Mouse (Mus musculus) Muller cell, postnatal 12 days (primary cell): ENCODE measurements at regions not wholly inside any gene's neighbourhood (a gene's known extent, or its start where the extent isn't known, plus 50 kb on each side); places are given as distances from the start of the nearest gene placed in this dataset.

Source experiments
- DNase-seq: peaks from one replicate; pipeline ENCODE4 v3.0.0-alpha.2; 2015; ENCODE audit errors: inconsistent ontology term

- no peak for DNase-seq
Measured at GRCm38 (mm10) chr6:15501063-15501462, 219.4 kb upstream of the Mdfic start.

- DNase-seq = no peak
Measured at GRCm38 (mm10) chr6:15509314-15509713, 211.1 kb upstream of the Mdfic start.

DNA sequence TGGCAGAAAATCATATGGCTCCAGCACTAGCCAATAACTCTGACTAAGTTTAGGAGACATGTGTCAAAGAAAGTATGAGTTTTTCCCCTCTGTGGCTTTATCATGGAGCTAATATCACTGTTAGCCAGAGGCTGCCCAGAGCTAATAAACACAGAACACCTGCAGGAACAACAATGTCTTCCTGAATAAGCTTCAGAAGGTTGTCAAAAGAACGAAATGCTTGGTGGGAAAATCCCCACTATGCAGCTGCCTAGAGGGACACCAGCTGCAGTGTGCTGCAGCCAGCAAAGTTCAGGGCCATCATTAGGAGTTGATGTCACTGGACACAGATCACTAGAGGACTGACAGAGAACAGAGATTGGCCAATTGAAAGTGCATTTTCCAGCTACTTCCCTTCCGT lies 183.2 kb upstream of the Mdfic start:
- no peak for DNase-seq

DNA sequence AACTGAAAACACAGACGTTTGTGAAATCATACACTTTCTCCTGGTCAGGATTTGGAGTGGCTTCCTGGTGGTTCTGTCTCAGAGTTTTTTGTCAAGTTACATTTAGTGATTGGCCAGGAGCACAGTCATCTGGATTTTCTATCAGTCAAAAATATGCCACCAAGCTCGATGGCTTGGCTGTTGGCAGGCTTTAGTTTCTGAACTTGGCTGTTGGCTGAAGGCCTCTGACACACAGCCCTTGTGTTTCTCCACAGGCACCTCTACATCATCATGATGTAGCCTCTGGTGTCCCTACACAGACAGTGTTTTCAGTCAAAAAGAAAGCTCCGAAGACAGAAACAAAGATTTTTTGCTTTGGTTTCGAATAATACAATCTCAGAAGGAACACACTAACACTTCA lies 178.5 kb upstream of the Mdfic start:
- DNase-seq = peak; percentile 37

DNA sequence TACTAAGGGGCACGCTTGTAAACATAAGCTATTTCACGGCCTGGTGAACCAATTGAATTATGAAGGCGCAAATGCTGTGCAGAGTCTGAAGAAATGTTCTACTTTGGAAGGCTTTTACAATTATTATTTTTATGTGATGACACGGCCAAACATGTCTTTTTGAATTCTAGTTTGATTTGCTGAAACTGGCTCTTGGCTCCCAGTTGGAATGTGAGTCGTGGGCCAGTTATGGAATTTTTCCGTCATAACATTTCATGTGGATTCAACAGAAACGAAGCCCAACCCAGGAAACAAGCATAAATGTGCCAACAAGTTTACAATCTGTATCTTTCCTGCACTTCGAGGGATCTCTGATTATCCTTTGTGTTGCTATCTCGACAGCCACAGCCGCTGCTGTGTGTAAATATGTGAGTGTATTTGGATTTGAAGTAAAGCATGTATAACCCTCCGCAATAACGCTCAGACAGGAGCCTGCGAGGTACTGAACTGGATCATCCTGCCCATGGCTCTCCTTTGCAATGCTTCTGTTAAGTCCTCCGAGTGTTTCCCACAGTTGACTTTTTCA lies 176.9 kb upstream of the Mdfic start:
- peak; percentile 77 for DNase-seq

DNA sequence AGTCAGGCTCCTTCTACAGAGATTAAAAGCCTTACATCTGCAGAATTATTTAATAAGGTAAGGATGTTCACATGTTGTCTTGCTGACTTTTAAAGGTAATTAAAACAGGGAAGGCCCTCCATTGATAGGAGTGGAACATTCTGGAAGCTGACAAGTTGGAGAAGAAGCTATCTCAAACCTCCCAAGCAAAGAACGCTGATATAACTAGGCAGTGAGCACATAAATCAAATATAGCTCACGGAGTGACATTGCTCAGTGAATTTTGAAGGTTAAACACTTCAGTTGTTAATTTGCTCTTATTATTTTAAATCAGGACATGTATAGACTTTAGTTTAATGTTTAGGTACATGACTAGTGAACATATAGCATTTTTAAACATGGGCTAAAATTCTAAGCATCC lies 171.6 kb upstream of the Mdfic start:
- no peak for DNase-seq

DNA sequence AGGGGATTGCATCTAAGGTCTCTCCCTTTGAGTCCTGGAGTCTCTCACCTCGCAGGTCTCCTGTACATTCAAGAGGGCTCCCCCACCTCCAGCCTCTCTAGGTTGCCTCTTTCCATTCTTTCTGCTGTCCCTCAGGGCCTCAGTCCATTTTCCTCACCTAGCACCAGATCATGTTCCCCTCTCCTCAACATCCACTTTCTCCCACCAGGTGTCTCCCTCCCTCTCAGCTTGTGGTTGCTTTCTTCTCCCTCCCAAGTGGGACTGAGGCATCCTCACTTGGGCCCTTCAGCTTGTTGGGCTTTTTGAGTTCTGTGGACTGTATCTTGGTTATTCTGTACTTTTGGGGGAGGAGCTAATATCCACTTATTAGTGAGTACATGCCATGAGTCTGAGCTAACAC lies 127.7 kb upstream of the Mdfic start:
- DNase-seq = no peak

DNA sequence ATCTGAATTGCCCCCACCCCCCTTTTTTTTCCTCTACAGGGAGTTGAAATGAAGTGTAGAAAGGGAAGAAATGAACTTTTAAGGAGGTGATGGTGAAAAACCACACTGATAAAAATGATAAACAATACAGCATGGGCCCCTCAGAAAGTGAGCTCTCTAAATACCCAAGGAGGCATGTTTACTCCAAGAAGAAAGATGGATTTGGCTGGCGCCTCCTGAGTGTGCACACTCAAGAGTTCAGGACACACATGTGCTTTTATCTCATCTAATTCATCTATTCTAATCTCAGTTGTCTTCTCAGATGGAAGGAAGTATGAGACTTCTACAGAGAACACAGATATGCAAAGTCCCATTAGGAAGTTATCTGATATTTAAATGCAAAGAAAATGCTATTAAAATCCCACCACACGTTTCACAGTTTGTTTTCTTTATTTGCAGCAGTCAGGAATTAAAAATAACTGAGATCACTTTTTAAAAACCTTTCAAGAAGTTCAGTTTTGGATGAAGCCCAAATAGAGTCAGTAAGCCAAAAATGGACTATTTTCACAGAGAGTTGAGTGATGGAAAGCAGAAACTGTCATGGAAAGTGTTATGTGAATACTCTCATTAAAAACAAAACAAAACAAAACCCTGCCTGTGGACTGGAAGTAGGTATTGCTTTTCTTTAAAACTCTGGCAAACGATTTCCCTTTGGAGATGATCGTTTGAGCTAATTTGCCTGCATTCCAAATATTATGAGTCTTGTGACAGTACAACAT lies 123.1 kb upstream of the Mdfic start:
- DNase-seq = no peak

GRCm38 (mm10) chr6:15610208-15610607 lies 110.3 kb upstream of the Mdfic start:
- no peak for DNase-seq

GRCm38 (mm10) chr6:15625910-15626564 lies 94.4 kb upstream of the Mdfic start:
- no peak for DNase-seq

DNA sequence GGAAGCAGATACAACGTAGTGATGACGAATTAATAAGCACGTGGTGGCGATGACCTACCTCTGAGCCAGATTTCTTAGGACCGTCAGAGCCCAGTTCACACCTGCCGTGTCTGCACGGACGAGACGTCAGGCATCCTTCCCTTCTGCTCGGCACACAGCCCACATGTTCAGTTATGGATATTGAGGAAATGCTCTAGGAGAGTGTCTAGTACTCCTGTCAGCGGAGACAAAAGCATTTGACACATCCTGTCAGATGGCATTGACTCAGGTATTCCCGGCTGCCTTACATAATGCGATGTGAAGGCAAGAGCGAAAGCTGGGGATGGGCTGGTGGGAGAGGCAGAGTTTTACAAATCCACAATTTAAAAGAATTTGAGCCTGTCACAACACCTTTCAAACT lies 81.9 kb upstream of the Mdfic start:
- no peak for DNase-seq

DNA sequence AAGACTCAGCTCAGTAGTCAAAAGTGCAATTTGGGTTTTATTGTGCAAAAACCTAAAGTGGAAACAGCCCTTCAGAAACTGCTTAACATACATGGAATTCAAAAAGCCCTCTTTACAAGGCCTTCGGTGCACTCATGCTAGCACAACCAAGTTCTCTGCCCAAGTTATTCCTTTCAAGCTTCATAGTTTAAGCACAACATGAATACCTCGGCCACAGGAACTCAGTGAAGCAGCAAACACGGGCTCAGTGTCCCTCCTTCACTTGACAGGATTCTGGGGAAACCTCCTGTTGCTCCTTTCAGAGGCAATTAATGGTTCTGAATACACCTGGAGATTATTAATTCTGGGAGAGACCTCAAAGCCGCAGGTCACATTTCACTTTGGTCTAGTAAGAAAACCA lies 81.1 kb upstream of the Mdfic start:
- DNase-seq = peak; percentile 67

DNA sequence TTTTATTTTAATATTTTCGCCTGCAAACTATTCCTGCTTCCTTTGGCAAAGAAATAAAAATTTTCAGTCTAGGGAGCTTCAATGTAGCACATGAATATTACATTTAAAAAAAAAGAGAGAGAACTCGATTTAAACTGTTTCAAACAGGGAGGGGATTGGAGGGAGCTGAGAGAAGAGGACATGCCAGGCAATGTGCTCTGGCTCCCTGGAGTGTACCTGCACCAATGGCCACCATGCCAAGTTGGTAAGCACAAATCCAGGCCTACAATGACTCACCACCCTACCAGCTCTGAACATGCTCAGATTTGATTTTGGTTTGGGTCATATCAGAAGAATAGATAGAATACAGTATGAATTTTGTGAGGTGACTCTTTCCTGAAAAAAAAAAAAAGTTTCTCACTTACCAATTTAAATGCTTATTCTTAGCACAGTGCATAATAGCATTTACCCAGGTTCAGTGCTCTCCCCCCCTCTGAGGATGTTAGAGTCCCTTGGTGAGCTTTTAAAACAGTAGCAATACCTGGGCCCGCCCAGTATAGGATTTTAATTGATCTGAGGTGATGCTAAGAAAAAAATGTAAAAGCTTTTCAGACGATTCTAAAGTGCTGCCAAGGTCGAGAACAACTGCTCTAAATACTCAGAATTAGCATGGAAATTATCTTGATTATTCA lies 80.5 kb upstream of the Mdfic start:
- peak; percentile 29 for DNase-seq

DNA sequence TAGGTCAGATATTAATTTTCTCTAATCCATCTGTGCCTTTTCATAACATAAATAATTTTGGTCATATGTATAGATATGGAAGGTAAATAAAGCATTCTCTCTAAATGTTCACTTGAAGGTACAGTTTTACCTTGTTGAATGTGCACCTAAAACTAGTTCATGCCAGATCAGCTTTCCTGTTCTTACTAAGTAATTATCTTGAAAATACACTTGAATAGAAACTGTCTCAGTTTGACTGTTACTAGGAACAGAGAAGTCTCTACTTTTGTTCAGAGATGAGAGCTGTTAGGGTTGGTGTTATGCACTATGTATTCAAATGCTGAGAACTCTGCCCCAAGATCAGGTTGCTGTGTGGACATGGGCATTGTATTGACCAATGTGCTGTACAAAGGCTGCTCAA lies 76.2 kb upstream of the Mdfic start:
- no peak for DNase-seq

DNA sequence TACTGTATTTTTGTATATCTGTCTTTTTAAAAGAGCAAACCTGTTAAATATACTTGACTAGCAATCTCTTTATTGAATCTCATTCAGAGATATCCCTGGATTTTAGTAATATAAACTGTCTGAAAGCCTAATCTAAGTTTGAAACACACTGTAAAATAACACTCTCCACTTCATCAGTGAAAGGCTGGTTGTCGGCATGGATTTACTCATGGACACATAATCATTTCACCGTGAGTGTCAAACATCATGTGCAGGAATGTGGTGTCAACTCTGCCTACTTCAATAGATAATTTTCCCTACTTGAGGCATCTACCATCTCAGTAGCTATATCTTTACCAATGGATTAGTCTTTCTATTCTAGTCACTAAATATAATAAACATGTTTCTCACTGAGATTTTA lies 73.0 kb upstream of the Mdfic start:
- no peak for DNase-seq
